Mouse (Mus musculus): ENCODE data around the gene Tm9sf4.

The Tm9sf4 gene

DNA sequence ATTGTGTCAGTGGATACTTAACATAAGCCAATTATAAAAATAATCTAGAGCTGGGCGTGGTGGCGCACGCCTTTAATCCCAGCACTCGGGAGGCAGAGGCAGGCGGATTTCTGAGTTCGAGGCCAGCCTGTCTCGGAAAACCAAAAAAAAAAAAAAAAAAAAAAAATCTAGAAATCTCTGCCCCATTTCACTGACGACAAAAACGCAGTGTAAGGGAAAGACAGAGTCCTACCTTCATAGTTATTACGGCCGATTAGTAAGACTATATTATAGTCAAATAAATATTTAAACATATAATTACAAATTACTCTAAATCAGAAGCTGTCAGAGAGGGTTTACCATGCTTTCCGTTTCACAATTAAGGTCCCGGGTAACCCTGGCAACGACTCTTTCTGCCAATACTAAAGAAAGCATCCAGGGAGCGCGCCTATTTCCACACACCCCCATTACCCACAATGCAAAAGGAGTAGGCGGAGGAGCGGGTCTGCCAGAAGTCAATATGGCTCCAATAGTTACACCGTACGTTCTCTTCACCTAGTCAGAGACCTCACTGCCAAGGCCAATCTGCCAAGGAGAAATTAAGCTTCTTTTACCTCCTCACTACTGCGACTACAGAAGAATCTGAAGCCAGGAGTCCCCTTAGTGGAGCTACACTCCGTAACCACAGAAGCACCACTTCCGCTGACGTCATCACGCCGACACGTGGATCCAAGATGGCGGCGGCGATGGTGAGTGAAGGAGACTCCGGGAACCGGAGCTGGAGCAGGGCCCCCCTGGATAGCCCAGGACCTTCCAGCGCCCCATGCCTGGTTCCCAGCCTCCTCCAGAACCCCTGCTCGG lies at the start of gene Tm9sf4:
Gene Tm9sf4 (plus strand): TSS at position 460 of the 840 bp plus-strand sequence.
- peak; percentile 84 to 94 for DNase-seq (ENCODE audit: low spot score in 2 of 2)

DNA sequence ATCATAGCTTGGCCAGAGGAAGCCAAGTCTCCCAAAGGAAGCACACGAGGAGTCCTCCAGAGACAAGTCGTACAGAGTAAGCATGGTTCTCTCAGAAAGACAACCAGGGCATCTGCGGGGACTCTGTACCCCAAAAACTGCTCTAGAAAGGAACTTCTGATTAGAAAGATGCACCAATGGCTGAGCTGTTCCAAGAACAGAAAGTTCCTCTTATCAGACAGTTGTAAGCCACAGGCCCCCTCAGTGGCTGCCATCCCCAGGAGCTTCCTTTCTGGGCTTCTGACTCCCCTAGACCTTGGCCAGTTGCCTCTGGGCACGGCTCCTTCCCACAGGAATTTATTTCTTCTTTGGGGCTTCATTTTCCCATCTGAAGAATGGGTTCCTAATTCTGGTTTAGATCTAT lies 45.4 kb upstream of the Tm9sf4 start:
- DNase-seq (ENCODE audit: low spot score in 2 of 2): peak in 1 of 2 experiments; percentile 58

DNA sequence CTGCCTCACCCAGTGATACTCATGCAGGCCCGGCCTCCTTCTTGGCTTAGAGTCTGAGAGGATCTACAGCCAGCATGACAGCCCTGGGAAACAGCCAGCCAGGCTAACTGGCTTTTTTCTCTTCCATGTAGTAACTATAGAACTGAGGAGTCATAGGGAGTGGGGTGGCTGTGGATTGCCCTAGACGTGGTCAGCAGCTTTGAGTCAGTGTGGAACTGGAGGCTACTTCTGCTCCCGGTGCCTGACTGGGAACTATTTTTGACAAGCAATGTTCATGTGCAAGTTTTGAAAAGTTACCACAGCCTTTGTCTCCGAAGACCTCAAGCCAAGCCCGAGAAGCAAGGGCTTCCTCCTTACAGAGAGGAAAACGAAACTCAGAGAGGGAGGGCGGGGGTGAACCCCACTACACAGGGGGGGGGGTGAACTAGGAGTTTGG lies 44.0 kb upstream of the Tm9sf4 start:
- DNase-seq (ENCODE audit: low spot score in 2 of 2): peak; percentile 37 to 67

DNA sequence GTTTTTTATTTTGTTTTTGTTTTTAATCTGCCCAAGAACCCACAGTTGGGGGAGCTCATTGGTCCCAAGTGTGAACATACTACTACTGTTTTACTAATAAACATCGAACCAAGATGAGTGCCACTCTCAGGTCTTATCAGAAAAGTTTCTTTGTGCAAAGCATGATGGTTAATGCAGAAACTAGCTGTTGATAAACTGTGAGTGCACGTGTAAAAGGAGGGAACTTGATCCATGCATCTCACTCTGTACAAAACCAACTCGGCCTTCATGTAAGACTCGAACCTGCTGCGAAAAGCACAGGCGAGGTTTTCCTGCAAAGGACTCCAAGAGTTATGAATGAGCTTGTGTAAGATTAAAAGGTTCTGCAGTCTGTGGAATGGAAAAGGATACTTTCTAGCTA lies 41.6 kb upstream of the Tm9sf4 start:
- DNase-seq (ENCODE audit: low spot score in 2 of 2): no peak

DNA sequence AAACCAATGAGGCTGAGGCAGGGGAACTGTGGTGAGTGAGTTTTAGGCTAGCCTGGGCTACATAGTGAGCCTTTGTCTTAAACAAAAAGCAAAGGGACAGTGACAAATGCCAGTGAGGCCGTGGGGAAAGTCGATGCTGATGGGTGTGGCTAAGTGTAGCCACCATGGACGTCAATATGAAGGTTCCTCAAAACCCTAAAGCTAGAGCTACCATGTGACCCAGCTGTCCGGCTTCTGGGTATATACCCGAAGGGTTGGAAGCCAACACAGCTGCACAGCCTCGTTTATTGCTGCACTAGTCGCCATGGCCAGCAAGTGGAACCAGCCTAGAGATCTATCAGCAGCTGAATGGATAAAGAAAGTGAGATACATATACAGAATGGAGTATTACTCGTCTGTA lies 41.0 kb upstream of the Tm9sf4 start:
- DNase-seq (ENCODE audit: low spot score in 2 of 2): peak in 1 of 2 experiments; percentile 37

DNA sequence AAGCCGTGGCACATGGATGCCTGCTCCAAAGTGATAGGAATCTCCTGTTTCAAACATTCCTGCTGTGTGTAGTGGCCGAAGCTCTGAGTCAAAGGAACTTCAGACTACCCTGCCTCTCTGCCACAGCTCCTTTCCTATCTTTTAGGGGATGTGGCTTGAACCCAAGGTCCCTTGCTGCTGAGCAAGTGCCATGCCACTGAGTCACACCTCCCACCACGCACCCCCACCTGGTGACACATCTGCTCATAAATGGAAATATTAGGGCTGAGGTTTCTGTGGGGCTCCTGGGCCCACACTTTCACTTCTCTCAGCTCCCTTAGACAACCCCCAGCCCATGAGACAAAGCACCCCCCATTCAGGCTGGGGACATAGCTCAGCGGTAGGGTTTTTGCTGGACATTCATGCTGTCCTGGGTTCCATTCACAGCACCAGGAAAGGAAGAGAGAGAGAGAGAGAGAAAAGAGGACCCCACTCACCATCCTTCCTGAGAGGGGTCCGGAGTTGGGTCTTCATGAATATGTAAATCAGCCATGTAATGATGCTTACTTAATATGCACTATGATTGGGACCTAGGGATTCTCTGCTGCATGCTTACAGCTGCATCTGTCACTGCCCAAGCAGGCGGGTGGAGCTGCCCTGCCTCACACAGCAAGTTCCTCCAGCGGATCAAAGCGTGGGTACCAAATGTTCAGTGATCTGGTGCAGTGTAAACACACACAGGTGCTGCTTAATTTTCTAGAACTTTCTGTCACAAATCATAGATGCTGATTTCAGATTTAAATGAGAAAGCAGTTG lies 39.1 kb upstream of the Tm9sf4 start:
- DNase-seq (ENCODE audit: low spot score in 2 of 2): peak in 1 of 2 experiments; percentile 37

DNA sequence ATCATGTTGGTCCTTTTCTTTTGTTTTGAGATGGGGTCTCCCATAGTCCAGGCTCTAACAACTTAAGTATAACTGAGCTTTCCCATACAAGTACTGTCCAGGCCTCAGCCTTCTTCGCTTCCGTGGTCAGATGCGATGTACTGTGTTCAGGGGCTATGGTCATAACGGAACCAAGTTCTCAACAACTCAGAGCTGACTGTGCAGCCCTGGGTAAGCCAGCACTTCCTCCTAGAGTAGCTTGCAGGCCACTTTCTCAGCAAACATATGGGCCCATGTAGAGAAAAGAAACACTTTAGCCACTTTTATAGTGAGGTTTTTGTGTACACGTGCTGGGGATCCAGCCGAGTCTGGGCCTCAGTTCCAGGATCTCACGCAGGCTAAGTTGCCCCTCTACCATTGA lies 38.4 kb upstream of the Tm9sf4 start:
- DNase-seq (ENCODE audit: low spot score in 2 of 2): no peak

DNA sequence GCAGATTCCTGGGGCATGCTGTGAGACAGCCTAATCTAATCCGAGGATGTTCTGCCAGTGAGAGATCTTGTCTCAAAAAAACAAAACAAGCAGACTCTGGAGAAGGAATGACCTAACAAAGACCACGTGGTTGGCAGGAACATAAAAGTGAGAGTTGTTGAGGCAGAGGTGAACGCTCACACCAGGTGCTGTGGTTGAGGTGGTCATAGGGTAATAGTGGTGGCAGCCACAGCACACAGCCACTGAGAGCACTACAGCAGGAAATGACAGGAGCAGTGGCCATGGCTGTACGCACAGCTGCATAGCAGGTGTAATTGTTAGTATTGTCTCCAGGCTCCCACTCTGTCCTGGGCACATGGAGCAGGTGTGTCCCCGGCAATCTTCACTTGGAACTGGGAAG lies 35.2 kb upstream of the Tm9sf4 start:
- DNase-seq (ENCODE audit: low spot score in 2 of 2): no peak

DNA sequence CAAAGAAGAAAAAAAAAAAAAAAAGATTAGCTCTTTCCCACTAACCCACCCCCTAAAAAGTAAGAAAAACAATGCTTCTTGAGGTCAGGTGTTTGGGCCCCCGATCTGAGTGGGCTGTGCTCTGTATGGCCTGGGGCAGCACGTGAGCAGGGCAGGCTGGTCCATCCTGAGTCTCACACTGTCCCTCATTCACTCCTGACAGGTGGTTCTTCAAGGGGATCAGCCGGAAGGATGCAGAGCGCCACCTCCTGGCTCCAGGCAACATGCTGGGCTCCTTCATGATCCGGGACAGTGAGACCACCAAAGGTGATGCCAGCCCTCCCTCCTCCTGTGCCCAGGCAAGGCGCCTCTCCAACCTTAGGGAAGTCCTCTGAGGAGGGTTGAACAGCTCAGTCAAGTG lies 30.1 kb upstream of the Tm9sf4 start:
- peak in 1 of 2 experiments; percentile 30 for DNase-seq (ENCODE audit: low spot score in 2 of 2)

DNA sequence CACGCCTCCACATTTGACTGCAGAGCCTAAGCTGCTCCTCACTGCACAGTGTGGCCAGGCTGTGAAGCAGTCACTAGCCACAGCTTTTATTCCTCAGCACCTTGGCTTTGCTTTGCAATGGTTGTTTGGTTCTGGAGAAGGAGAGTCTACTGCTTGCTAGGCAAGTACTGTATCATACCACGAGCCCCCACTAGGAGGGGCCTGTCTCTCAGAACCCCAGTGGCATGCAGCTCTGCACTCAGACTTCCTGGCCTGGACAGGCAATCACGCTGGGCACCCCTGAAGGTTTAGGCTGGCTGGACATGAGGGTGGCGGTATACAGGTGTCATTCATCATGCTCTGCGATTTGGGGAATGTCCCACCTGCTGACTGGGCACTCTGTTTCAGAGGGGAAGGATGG lies 26.9 kb upstream of the Tm9sf4 start:
- no peak for DNase-seq (ENCODE audit: low spot score in 2 of 2)

DNA sequence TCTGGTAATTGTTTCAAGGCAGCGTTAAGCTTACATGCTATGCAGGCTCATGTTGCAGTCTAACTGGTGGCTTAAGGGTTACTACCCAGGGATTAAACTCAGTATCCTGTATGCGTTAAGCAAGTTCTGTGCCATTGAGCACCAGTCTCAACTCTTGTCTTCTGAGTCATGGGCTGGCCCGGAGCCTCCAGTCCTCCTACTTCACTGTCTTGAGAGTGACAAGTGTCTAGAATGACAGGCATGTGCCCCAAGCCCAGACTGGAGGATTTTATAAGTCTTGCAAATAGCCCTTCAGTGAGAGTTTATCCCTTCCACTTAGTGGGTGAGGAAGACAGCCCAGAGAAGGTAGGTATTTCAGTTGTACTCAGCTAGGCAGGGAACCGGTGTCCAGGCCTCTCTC lies 24.9 kb upstream of the Tm9sf4 start:
- DNase-seq (ENCODE audit: low spot score in 2 of 2): no peak

DNA sequence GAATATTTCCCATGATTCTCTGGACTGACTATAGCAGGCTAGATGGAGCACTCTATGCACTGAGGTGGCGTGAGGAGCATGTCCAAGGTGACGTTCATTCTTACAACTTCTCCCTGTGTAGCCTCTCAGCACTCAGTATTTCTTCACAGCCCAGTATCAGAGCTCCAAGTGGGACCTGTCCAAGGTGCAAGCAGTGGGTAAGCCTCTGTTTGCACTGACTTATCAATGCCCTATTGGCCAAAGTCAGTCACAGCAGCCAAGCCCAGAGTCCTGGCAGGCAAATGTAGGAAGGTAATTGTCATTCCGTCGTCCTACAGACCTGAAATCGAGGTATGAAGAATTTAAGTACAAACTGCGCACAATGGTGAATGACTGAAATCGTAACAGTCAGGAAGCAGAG lies 21.9 kb upstream of the Tm9sf4 start:
- no peak for DNase-seq (ENCODE audit: low spot score in 2 of 2)

DNA sequence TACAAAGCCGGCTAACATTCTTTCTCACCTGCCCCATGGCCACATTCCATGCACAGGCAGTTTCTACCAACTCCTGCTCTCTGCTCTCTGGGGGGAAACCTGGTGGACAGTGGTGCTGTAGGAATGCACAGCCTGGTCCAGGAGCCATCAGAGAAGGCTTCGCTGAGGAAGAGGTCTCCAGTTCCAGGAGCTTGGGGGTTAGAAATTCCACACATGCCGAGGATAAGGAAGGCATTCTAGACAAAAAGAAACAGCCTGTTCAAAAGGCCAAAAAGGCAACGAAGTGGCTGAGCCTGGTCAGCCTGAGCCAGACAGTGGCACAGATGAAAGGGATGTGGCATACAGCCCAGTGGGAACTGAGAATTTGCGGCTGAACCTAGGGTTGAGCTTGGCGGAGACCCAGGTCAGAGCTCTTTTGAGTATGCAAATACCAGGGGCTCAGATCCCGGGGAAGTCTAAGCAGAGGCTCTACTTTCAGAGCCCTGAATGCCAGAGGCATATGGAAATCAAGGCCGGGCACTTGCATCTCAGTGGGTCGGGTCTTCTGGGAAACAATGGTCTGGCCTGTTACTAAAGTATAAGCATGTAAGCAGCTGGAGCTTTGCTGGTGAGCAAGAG lies 21.0 kb upstream of the Tm9sf4 start:
- DNase-seq (ENCODE audit: low spot score in 2 of 2): no peak

DNA sequence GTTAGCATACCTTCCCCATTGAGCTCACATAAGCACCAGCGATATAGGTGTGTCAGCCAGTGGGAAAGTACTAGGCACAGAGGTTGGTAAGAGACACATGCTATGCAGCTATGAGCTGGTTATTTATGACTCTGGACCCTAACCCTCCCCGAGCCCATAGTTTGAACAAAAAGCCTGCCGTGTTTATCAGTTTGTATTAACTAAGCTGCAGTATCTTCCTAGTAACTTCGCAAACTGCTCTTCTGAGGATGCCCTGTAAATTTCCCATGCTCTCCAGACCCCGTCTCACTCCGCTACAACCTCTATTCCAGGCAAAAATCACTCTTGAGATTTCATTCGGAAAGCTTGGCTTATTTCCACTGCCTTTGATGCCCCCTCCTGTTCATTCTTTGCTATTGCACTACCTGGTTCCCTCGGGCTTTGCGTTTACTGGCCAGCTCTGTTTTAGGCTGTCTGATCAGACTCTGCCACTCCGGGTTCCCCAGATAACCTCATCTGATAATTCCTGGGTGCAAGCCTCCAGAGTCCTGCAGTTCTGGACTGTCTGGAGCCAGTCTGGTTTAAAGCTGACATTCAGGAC lies 18.4 kb upstream of the Tm9sf4 start:
- DNase-seq (ENCODE audit: low spot score in 2 of 2): peak in 1 of 2 experiments; percentile 48

DNA sequence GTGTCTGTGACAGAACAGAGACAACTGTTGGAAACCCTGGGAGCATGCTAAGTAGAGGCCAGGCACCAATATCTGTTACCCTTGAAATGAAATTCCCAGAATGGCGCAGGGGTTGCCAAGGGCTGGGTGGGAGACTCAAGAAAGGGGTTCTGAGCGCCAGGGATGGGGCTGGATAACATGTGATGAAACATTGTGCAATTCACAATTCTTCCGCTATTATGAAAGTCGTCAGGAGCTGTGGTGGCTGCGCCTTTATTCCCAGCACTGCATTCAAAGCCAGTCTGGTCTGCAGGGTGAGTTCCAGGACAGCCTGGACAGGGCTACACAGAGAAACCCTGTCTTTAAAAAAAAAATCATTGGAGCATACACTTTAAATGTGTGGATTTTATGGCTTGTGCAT lies 15.8 kb upstream of the Tm9sf4 start:
- no peak for DNase-seq (ENCODE audit: low spot score in 2 of 2)

DNA sequence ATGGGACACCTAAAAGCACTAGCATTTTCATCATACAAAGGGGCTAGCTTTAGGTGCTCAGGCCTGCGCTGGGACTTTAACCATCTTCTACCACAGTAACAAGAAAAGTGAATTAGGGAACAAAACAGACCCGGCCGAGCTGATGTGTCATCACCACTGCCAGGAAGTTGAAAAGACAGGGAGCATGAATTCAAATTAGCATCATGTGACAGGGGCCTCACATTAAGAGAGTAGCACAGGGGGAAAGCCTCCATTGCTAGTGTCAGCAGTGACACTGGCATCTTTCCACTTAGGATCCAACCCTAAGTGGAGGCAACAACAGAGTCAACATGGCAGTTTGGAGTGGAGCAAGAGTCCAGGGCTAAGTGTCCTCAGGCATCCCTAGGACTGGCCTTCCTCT lies 13.9 kb upstream of the Tm9sf4 start:
- DNase-seq (ENCODE audit: low spot score in 2 of 2): no peak

DNA sequence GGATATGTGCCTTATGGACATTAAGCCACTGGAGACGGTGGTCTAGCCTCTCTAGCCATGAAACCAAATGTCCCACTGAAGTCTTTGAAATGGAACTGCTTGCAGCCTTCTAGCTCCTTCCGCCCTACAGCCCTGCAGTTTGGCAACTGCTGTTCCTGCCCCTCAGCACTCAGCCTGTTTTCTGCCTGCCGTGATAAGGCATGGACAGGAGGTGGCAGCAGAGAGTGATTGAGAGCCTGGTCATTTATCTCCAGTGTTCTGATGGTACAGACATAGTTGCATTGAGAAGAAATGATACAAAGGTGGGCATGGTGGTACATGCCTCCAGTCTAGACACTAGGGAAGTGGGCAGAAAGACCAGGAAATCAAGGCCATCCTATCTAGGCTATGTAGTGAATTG lies 13.4 kb upstream of the Tm9sf4 start:
- DNase-seq (ENCODE audit: low spot score in 2 of 2): peak; percentile 70 to 86

DNA sequence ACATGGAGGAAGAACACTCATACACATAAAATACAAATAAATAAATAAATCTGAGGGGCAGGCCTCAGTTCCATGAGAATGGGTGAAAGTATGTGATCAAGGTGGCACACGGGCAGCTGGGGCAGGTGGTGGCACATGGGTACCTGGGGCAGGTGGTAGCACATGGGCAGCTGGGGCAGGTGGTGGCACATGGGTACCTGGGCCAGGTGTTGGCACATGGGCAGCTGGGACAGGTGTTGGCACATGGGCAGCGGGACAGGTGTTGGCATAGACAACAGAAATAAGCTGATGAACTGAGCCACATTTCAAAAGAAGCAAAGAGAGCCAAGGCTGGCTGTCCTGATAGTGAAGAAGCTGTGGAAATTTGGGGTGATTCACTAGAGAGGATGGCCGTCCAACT lies 11.4 kb upstream of the Tm9sf4 start:
- DNase-seq (ENCODE audit: low spot score in 2 of 2): no peak

DNA sequence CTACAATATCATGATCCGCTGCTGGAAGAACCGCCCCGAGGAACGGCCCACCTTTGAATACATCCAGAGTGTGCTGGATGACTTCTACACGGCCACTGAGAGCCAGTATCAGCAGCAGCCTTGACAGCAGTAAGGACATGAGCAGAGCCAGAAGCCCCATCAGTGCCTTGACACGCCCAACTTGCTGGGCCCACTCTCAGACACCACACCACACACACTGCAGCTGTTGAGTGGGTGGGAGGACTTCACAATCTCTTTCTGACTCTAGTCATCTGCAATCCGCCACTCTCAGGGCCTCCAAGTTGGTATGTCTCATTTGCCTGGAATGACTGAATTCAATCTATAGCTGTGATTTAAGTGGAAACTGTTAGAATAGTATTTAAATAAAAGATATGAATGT lies 10.1 kb upstream of the Tm9sf4 start:
- DNase-seq (ENCODE audit: low spot score in 2 of 2): no peak

DNA sequence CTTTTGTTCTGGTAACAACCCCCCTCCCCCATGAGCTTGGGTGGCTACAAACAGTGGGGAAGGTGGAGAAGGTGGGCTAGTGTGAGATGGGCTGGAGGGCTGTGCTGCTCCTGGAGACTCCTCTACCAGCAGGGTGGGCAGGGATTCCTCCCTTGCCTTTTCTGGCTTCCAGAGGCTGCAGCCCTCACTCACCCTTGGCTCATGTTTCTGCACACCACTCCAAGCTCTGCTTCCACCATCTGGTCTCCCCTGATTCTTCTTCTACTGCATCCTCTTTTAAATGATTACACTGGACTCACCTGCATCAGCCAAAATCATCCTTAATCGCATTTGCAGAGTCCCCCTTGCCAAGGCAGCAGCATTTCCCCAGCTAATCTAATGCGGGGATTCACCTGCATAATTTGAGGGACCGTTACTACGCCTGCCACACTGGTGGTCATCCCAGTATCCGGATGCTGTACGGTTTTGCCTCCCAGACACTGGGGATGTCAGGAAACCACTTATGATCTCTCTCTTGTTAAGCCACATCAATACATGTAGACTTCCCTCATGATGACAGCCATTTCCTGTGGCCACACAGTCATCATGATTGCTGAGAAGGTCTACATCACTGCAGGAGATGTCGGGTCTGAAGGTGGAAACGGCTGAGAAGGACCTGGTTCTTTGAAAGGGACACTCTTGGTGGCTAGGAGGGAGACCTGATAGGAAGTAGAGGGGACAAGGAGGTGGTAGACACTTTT lies 9.0 kb upstream of the Tm9sf4 start:
- DNase-seq (ENCODE audit: low spot score in 2 of 2): no peak

DNA sequence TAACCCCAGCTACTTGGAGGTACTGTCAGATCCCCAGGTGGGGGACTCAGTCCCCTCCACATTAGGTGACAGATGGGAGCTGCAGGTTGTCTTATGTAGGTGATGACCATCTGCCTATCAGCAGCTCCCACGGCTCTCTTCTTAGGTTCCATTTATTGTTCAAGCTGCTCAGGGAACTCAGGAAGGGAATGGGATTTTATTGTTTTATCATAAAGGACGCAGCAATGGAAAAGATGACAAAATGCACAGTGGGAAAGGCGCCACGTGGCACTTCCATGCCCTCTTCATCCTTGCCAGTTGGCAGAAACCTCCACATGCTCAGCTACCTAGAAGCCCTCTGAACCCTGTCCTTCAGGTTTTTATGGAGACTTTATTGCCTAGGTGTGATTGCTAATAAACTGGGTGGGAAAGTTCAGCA lies 8.1 kb upstream of the Tm9sf4 start:
- no peak for DNase-seq (ENCODE audit: low spot score in 2 of 2)
